Mouse (Mus musculus) macrophage (primary cell): Measurements from ENCODE around the gene Rgs7bp. TPM values are rescaled to one million over a fixed set of nuclear protein-coding genes. Genes with fewer than 3 reads are reported as not detected.

ENCODE experiments used
- H3K27ac ChIP-seq: fragments of 350-480 bp; formaldehyde crosslinking; 2 replicates; pipeline ENCODE4 v1.9.0; 2021
- H3K36me3 ChIP-seq: fragments of 350-480 bp; formaldehyde crosslinking; 2 replicates; pipeline ENCODE4 v1.9.0; 2021; ENCODE audit errors: inconsistent target
- H3K4me3 ChIP-seq: fragments of 350-480 bp; formaldehyde crosslinking; 2 replicates; pipeline ENCODE4 v1.9.0; 2021; ENCODE audit errors: inconsistent target
- H3K79me2 ChIP-seq: fragments of 350-480 bp; formaldehyde crosslinking; 2 replicates; pipeline ENCODE4 v1.9.0; 2021; ENCODE audit errors: inconsistent target
- WGBS: methylation state at CpG from one replicate; pipeline ENCODE4 v1.1.7; 2026; ENCODE audit warnings: inconsistent platforms; ENCODE audit not compliant: missing documents; 5-methylcytosine and 5-hydroxymethylcytosine counted together
- polyA plus RNA-seq: library from polyadenylated mRNA; stranded (reverse); fragments of 250-400 nt; gene quantifications from 3 replicates; pipeline ENCODE4 v1.2.4, GENCODE M21; 2018; ENCODE audit warnings: inconsistent platforms
- total RNA-seq, 78 experiments: library from RNA; depleted of rRNA; stranded (reverse); fragments of 250-400 nt; gene quantifications; 1 replicate in 9 of 78; 2 replicates in 24 of 78; 3 replicates in 43 of 78; 4 replicates in 2 of 78; pipeline ENCODE4 v1.2.4; 2018; ENCODE audit warnings: inconsistent platforms in 56 of 78

The Rgs7bp gene
- under 1 TPM in 8 of 26 experiments, not detected in 18; 0.08 to 0.22 (median 0.13) TPM for total RNA-seq (2018; cell fraction: chromatin; rRNA removed)
- under 1 TPM; 0.03 to 0.27 (median 0.13) TPM for total RNA-seq (2018; cell fraction: cytosol; rRNA removed)
- 1 to 10 TPM in 1 of 26 experiments, under 1 TPM in 19, not detected in 6; 0.05 to 2.3 (median 0.11) TPM for total RNA-seq (2018; cell fraction: nucleus; rRNA removed)
- polyA plus RNA-seq = 0.07 to 1.2 TPM (median 0.16 TPM) in 3 replicates

DNA sequence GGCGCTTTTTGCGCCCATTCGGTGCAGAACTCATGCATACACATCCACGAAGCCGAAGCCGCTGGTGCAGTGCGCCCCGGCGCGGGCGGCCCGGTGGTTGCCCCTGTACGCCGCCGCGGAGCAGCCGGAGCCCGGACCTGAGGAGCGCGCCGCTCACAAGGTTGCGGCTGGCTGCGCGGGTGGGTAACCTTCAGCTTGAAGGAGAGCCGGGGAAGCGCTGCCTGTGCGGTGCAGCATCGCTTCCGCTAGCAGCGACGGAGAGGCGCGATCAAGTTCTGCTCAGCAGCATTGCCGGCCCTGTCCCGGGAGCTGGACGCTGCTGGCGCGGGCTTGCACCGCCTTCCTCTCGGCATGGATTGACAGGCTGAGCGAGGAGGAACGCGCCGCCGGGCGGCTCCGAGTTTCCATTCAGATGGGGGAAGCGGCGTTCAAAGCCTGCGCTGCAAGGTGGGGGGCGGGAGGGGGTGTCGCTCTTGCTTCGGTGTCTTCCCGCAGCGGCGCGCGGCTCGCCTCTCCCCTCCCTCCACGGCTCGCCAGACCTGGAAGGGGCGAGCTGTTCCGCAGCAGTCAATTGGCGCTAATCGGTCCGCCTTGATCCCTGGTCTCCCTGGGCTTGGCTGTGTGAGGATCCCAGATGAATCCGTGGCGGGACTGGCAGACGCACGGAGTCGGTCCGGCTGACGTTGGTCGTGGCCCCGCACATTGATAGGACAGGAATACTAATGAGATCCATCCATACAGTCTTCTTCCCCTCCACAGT is at the start of gene Rgs7bp:
Gene Rgs7bp, minus strand, starts transcription at position 750 of the 760 bp plus-strand sequence.
- Histone ChIP-seq H3K4me3 (peak within 1 kb of the TSS; percentile 40), H3K79me2 (no peaks in the 10 kb centered on the region), H3K36me3 (no peaks in the 10 kb centered on the region), H3K27ac (peak within 1 kb of the TSS; percentile 25; the same call in 1 of the 2 replicates)
- WGBS = under 1% methylated on average over 66 of the region's 75 CpGs

DNA sequence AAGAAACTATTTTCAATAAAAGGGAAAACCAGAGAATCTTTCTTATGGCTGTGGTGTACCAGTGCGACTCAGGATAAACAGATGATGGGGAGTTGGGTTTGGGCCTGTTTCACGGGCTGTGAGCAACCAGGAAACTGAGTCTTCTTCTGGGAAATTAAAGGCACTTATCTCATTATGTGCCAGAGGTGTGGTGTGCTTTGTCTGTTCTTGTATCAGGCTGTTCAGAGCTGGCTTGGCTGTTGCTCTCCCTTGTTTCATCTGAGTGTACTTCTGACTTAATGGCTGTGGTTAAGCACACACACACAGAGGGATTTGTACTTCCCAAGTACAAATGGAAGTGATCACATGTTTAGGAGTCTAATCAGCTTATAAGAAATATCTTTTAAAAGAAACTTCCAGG is 49.7 kb upstream of the Rgs7bp start:
- no peak overlapping the region for H3K27ac ChIP-seq
- no peaks in the 10 kb centered on the region for H3K79me2 ChIP-seq
- WGBS = 91% methylated on average over 2 of the region's 2 CpGs
- H3K36me3 ChIP-seq = no peaks in the 10 kb centered on the region
- H3K4me3 ChIP-seq = no peak overlapping the region

GRCm38 (mm10) chr13:105100705-105101104 is 46.0 kb upstream of the Rgs7bp start:
- Histone ChIP-seq H3K36me3 (no peaks in the 10 kb centered on the region), H3K4me3 (no peak overlapping the region), H3K27ac (no peak overlapping the region), H3K79me2 (no peaks in the 10 kb centered on the region)
- WGBS = 95% methylated on average over 4 of the region's 4 CpGs

- H3K4me3 ChIP-seq = no peak overlapping the region
- no peaks in the 10 kb centered on the region for H3K36me3 ChIP-seq
- H3K79me2 ChIP-seq = no peaks in the 10 kb centered on the region
- WGBS = 91% methylated on average over 2 of the region's 2 CpGs
- H3K27ac ChIP-seq = no peak overlapping the region
Observed at GRCm38 (mm10) chr13:105096316-105096715, 41.6 kb upstream of the Rgs7bp start.

GRCm38 (mm10) chr13:105089276-105089675 is 34.5 kb upstream of the Rgs7bp start:
- no peak overlapping the region for H3K27ac ChIP-seq
- H3K79me2 ChIP-seq = no peaks in the 10 kb centered on the region
- 93% methylated on average over 3 of the region's 3 CpGs for WGBS
- H3K36me3 ChIP-seq = no peaks in the 10 kb centered on the region
- H3K4me3 ChIP-seq = no peak overlapping the region

DNA sequence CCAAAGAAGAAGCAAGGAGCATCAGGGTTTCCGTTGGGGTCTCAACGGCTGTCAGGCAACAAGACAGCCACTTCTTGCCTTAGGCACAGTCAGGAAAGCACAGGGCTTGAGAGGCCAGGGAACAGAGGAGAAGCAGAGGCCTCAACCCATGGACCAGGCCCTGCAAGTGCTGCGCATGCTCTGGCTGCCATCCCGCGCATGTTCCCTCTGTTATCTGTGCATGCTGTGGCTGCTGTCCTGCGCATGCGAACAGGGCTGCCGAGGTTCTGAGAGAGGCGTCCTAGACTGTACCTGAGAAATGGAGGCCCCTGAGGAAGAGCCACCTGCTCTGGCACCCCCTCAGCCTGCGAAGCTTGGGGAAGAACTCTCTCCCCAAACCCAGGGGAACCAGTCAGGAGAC is 27.1 kb upstream of the Rgs7bp start, which contains the start of gene 4933425L06Rik:
Gene 4933425L06Rik, plus strand, starts transcription at position 261 of the 400 bp plus-strand sequence.
- Histone ChIP-seq H3K79me2 (no peaks in the 10 kb centered on the region), H3K36me3 (no peaks in the 10 kb centered on the region), H3K4me3 (no peak within 1 kb of the TSS), H3K27ac (no peak within 1 kb of the TSS)
- WGBS = 93% methylated on average over 10 of the region's 10 CpGs

GRCm38 (mm10) chr13:105066890-105067845 is 12.4 kb upstream of the Rgs7bp start:
- Histone ChIP-seq H3K79me2 (no peaks in the 10 kb centered on the region), H3K4me3 (no peak overlapping the region), H3K27ac (no peak overlapping the region), H3K36me3 (no peaks in the 10 kb centered on the region)
- 60% methylated on average over 7 of the region's 7 CpGs for WGBS

- Histone ChIP-seq H3K79me2 (no peaks in the 10 kb centered on the region), H3K27ac (no peak overlapping the region), H3K4me3 (no peak overlapping the region), H3K36me3 (no peaks in the 10 kb centered on the region)
Observed at GRCm38 (mm10) chr13:105066119-105066518, 11.4 kb upstream of the Rgs7bp start.

- no peaks in the 10 kb centered on the region for H3K79me2 ChIP-seq
- WGBS = 3% methylated on average over 5 of the region's 5 CpGs
- H3K4me3 ChIP-seq = peak overlapping the region; percentile 40
- H3K27ac ChIP-seq = peak overlapping the region; percentile 25; the same call in 1 of the 2 replicates
- H3K36me3 ChIP-seq = no peaks in the 10 kb centered on the region
Observed at GRCm38 (mm10) chr13:105055374-105055773, 644 bp upstream of the Rgs7bp start.

GRCm38 (mm10) chr13:105054941-105055309 is 195 bp upstream of the Rgs7bp start:
- Histone ChIP-seq H3K79me2 (no peaks in the 10 kb centered on the region), H3K27ac (peak overlapping the region; percentile 25; the same call in 1 of the 2 replicates), H3K36me3 (no peaks in the 10 kb centered on the region), H3K4me3 (peak overlapping the region; percentile 40)
- WGBS = 6% methylated on average over 8 of the region's 8 CpGs

DNA sequence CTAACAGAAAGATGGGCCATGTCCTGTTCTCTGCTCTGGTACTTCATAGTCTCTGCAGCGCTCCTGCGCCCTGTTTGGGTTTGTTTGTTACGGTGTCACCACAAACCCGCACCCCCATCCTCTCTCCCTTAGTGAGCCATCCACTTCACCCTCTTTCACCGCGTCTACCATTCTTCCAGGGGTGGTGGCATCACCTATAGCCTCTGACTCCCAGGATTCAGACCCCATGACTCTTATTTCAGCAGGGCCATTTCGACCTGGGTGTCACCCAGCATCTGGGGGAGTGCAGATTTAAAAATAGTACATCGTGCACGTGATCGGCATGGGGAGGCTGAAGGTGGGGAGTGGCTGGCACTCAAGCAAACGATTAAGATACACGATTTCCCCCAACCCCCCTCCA is 1.1 kb downstream of the Rgs7bp start:
- peak overlapping the region; percentile 26 for H3K4me3 ChIP-seq
- 24% methylated on average over 12 of the region's 12 CpGs for WGBS
- H3K27ac ChIP-seq = no peak overlapping the region
- H3K79me2 ChIP-seq = no peaks in the 10 kb centered on the region
- H3K36me3 ChIP-seq = no peaks in the 10 kb centered on the region

DNA sequence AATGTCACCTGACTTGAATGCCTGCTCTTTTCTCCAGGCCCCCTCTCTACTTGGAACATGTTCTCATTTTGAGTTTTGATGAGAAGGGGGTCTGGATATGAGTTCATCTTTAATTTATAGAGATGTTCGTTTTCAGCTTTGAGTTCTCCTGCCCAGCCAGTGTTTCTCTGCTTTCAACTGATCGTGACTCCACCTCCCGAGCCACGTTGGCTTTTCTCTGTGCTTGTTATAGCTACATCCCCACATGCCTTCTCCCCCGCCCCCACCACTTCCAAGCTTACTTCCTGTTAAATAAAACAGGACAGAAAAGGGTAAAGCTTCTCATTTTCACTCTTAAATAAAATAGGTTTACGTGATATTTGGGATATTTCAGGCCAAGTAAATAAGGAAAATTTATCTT is 3.3 kb downstream of the Rgs7bp start:
- H3K27ac ChIP-seq = no peak overlapping the region
- WGBS = 21% methylated on average over 6 of the region's 6 CpGs
- no peak overlapping the region for H3K4me3 ChIP-seq
- H3K79me2 ChIP-seq = no peaks in the 10 kb centered on the region
- no peaks in the 10 kb centered on the region for H3K36me3 ChIP-seq

GRCm38 (mm10) chr13:105048662-105049061 is 6.1 kb downstream of the Rgs7bp start:
- Histone ChIP-seq H3K36me3 (no peaks in the 10 kb centered on the region), H3K4me3 (no peak overlapping the region), H3K27ac (no peak overlapping the region), H3K79me2 (no peaks in the 10 kb centered on the region)
- 4% methylated on average over 7 of the region's 8 CpGs for WGBS

- Histone ChIP-seq H3K27ac (no peak overlapping the region), H3K79me2 (no peaks in the 10 kb centered on the region), H3K36me3 (no peaks in the 10 kb centered on the region), H3K4me3 (peak overlapping the region; percentile 8; the same call in 1 of the 2 replicates)
- WGBS = 10% methylated on average over 9 of the region's 9 CpGs
Observed at GRCm38 (mm10) chr13:105047377-105047776, 7.4 kb downstream of the Rgs7bp start.
